Mouse (Mus musculus): ENCODE data around the gene Anxa4. TPM values are rescaled to one million over a fixed set of nuclear protein-coding genes. Genes with fewer than 3 reads are reported as not detected.

Anxa4 gene
- polyA plus RNA-seq, 1 experiment from 2014 or later = 167 TPM

- Histone ChIP-seq H3K27ac (ENCODE audit: low read depth) (peak overlapping the region; percentile 33; the same call in 1 of the 2 replicates), H3K4me3 (ENCODE audit: low read depth, low read length) (peak overlapping the region; percentile 94), H3K36me3 (ENCODE audit: control insufficient read depth, insufficient read depth, low read length) (no peaks in the 10 kb centered on the region), H3K27me3 (replicated peaks; ENCODE audit: control insufficient read depth, insufficient read depth, low read length) (no peaks in the 10 kb centered on the region), H3K9me3 (ENCODE audit: control insufficient read depth, low read length) (no peaks in the 10 kb centered on the region), H3K4me2 (ENCODE audit: low read length) (peak overlapping the region; percentile 94), H3K9ac (ENCODE audit: low read length) (peak overlapping the region; percentile 77), H3K4me1 (replicated peaks; ENCODE audit: control insufficient read depth, insufficient read depth, low read length) (peaks cover 8% of the 10 kb centered on the region)
- under 1% methylated on average over 62 of the region's 62 CpGs for WGBS
- peak; percentile 59 for ATAC-seq (replicated peaks; ENCODE audit: low FRiP score, low TSS enrichment, low read depth)
- DNase-seq (ENCODE audit: low spot score) = peak; percentile 75
These were observed 60.9 kb downstream of the Anxa4 start for GRCm38 (mm10) chr6:86732276-86733173.

- WGBS = 88% methylated on average over 5 of the region's 5 CpGs
- Histone ChIP-seq H3K27ac (ENCODE audit: low read depth) (no peak overlapping the region), H3K4me3 (ENCODE audit: low read depth, low read length) (no peak overlapping the region), H3K9me3 (ENCODE audit: control insufficient read depth, low read length) (no peaks in the 10 kb centered on the region), H3K27me3 (replicated peaks; ENCODE audit: control insufficient read depth, insufficient read depth, low read length) (no peaks in the 10 kb centered on the region), H3K4me2 (ENCODE audit: low read length) (no peak overlapping the region), H3K36me3 (ENCODE audit: control insufficient read depth, insufficient read depth, low read length) (no peaks in the 10 kb centered on the region), H3K4me1 (replicated peaks; ENCODE audit: control insufficient read depth, insufficient read depth, low read length) (peaks cover 8% of the 10 kb centered on the region), H3K9ac (ENCODE audit: low read length) (no peak overlapping the region)
- DNase-seq (ENCODE audit: low spot score) (no peak), ATAC-seq (replicated peaks; ENCODE audit: low FRiP score, low TSS enrichment, low read depth) (no peak)
These were observed 64.7 kb downstream of the Anxa4 start for GRCm38 (mm10) chr6:86728711-86729110.

DNA sequence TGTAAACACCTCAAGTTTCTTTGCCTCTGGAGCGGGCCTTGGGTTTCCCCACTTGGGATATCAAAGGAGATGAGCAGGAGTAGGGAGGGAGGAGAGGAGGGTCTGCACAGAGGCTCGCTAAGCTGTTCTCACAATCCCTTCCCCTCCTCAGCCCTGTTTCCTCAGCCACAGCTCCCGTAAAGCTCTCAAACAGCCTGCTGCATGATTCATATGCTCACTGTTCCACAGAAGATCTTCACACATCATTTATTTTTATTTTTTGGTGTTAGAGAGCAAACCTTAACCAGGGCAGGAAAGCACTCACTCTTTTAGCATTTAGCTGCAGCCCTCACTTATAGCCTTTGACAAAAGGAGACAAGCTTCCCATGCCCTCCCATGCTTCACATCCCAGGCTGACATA, 71.4 kb downstream of the Anxa4 start:
- H3K27ac ChIP-seq (ENCODE audit: low read depth) = no peak overlapping the region
- DNase-seq (ENCODE audit: low spot score) (no peak), ATAC-seq (replicated peaks; ENCODE audit: low FRiP score, low TSS enrichment, low read depth) (no peak)

DNA sequence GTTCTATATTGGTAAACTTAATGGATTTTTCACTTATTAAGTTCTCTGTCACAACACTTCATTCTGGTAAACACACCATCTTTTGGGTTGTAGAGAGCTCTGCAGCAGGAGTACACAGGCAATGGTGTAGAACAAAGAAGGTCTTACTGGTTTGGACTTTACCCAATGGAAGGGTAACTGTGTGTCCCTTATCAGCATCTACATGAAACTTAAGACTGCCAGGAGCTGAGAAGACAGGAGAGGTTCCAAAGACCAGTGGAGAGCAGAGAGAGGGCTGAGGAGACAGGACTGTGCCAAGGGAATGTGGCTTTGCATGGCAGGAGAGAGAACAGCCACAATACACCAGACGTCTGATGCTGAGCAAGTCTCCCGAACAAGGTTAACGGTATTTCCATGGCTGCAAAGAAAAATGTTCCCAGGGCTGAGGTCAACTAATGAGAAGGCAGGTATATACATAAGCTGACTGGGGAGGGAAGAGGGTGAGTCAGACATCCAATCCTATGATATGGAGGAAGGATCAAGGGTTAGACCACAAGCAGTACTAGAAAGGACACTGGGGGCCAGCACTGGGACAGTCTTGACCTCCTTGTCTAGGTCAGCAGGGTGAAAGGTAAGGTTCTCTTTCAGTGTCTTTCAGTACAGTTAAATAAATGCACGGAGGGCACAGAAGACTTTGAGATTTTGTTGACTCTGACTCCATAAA, 85.2 kb downstream of the Anxa4 start:
- no peaks in the 10 kb centered on the region for H3K9me3 ChIP-seq (ENCODE audit: control insufficient read depth, low read length)
- H3K36me3 ChIP-seq (ENCODE audit: control insufficient read depth, insufficient read depth, low read length) = peaks cover 55% of the 10 kb centered on the region
- H3K27ac ChIP-seq (ENCODE audit: low read depth) = no peak overlapping the region
- ATAC-seq (replicated peaks; ENCODE audit: low FRiP score, low TSS enrichment, low read depth) = no peak
- WGBS = 84% methylated on average over 4 of the region's 4 CpGs
- no peak overlapping the region for H3K9ac ChIP-seq (ENCODE audit: low read length)
- no peak for DNase-seq (ENCODE audit: low spot score)
- H3K4me1 ChIP-seq (replicated peaks; ENCODE audit: control insufficient read depth, insufficient read depth, low read length) = no peaks in the 10 kb centered on the region
- H3K27me3 ChIP-seq (replicated peaks; ENCODE audit: control insufficient read depth, insufficient read depth, low read length) = no peaks in the 10 kb centered on the region
- H3K4me2 ChIP-seq (ENCODE audit: low read length) = no peak overlapping the region
- no peak overlapping the region for H3K4me3 ChIP-seq (ENCODE audit: low read depth, low read length)

More for the DNA sequence above, 71.4 kb downstream of the Anxa4 start:
- H3K27me3 ChIP-seq (replicated peaks; ENCODE audit: control insufficient read depth, insufficient read depth, low read length) = no peaks in the 10 kb centered on the region
- H3K9me3 ChIP-seq (ENCODE audit: control insufficient read depth, low read length) = no peaks in the 10 kb centered on the region
- 83% methylated on average over 3 of the region's 3 CpGs for WGBS
- peaks cover 18% of the 10 kb centered on the region; the same call in 1 of the 2 replicates for H3K36me3 ChIP-seq (ENCODE audit: control insufficient read depth, insufficient read depth, low read length)
- no peak overlapping the region for H3K4me2 ChIP-seq (ENCODE audit: low read length)
- no peak overlapping the region for H3K9ac ChIP-seq (ENCODE audit: low read length)
- no peaks in the 10 kb centered on the region for H3K4me1 ChIP-seq (replicated peaks; ENCODE audit: control insufficient read depth, insufficient read depth, low read length)
- no peak overlapping the region for H3K4me3 ChIP-seq (ENCODE audit: low read depth, low read length)

DNA sequence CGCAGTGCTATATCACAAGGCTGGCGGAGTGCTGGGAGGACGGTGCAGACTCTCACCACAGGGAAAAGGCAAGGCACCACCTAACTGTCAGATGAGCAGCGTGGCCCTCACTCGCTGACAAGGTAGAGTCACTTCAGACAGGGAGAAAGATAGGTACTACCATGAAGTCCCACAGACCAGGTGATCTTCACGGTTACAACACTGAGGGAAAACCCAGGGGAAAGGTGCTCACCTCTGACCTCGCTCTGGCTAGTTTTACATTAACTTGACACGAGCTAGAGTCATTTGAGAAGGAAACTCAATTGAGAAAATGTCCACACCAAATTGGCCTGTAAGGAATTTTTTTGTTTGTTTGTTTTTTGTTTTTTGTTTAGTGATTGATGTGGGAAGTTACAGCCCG, 90.8 kb downstream of the Anxa4 start:
- Histone ChIP-seq H3K4me1 (replicated peaks; ENCODE audit: control insufficient read depth, insufficient read depth, low read length) (no peaks in the 10 kb centered on the region), H3K36me3 (ENCODE audit: control insufficient read depth, insufficient read depth, low read length) (peaks cover 84% of the 10 kb centered on the region), H3K4me3 (ENCODE audit: low read depth, low read length) (no peak overlapping the region), H3K27me3 (replicated peaks; ENCODE audit: control insufficient read depth, insufficient read depth, low read length) (no peaks in the 10 kb centered on the region), H3K9me3 (ENCODE audit: control insufficient read depth, low read length) (no peaks in the 10 kb centered on the region), H3K9ac (ENCODE audit: low read length) (no peak overlapping the region), H3K27ac (ENCODE audit: low read depth) (no peak overlapping the region), H3K4me2 (ENCODE audit: low read length) (no peak overlapping the region)
- 88% methylated on average over 9 of the region's 9 CpGs for WGBS
- DNase-seq (ENCODE audit: low spot score) (no peak), ATAC-seq (replicated peaks; ENCODE audit: low FRiP score, low TSS enrichment, low read depth) (no peak)

DNA sequence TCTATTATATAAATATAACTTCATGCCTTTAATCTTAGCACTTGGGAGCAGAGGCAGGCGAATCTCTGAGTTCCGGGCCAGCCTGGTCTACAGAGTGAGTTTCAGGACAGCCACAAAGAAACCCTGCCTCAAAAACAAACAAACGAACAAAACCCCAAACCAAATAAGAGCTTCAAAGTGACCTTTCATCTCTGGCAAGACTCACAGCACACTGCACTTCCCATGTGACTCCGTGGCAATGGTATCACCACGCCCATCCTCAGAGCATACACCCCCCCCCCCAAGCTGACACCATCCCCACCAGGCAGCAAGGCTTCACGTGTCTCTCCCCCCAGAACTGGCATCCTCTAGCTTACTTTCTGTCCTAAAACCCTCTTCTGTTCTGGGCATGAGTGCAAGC, 95.5 kb downstream of the Anxa4 start:
- H3K4me1 ChIP-seq (replicated peaks; ENCODE audit: control insufficient read depth, insufficient read depth, low read length) = no peaks in the 10 kb centered on the region
- peaks cover 70% of the 10 kb centered on the region for H3K36me3 ChIP-seq (ENCODE audit: control insufficient read depth, insufficient read depth, low read length)
- no peaks in the 10 kb centered on the region for H3K9me3 ChIP-seq (ENCODE audit: control insufficient read depth, low read length)
- DNase-seq (ENCODE audit: low spot score) = no peak
- ATAC-seq (replicated peaks; ENCODE audit: low FRiP score, low TSS enrichment, low read depth) = no peak
- no peak overlapping the region for H3K4me3 ChIP-seq (ENCODE audit: low read depth, low read length)
- H3K27ac ChIP-seq (ENCODE audit: low read depth) = no peak overlapping the region
- no peaks in the 10 kb centered on the region for H3K27me3 ChIP-seq (replicated peaks; ENCODE audit: control insufficient read depth, insufficient read depth, low read length)
- H3K4me2 ChIP-seq (ENCODE audit: low read length) = no peak overlapping the region
- H3K9ac ChIP-seq (ENCODE audit: low read length) = no peak overlapping the region
- WGBS = 77% methylated on average over 6 of the region's 6 CpGs

- 82% methylated on average over 10 of the region's 10 CpGs for WGBS
- no peak for ATAC-seq (replicated peaks; ENCODE audit: low FRiP score, low TSS enrichment, low read depth)
- peaks cover 65% of the 10 kb centered on the region for H3K36me3 ChIP-seq (ENCODE audit: control insufficient read depth, insufficient read depth, low read length)
These were observed 97.2 kb downstream of the Anxa4 start for GRCm38 (mm10) chr6:86696213-86696612.

GRCm38 (mm10) chr6:86694465-86694864, 98.9 kb downstream of the Anxa4 start:
- Histone ChIP-seq H3K36me3 (ENCODE audit: control insufficient read depth, insufficient read depth, low read length) (peaks cover 65% of the 10 kb centered on the region), H3K27ac (ENCODE audit: low read depth) (no peak overlapping the region), H3K4me1 (replicated peaks; ENCODE audit: control insufficient read depth, insufficient read depth, low read length) (no peaks in the 10 kb centered on the region), H3K27me3 (replicated peaks; ENCODE audit: control insufficient read depth, insufficient read depth, low read length) (no peaks in the 10 kb centered on the region), H3K4me2 (ENCODE audit: low read length) (no peak overlapping the region), H3K9ac (ENCODE audit: low read length) (no peak overlapping the region), H3K9me3 (ENCODE audit: control insufficient read depth, low read length) (no peaks in the 10 kb centered on the region), H3K4me3 (ENCODE audit: low read depth, low read length) (no peak overlapping the region)
- ATAC-seq (replicated peaks; ENCODE audit: low FRiP score, low TSS enrichment, low read depth) = no peak
- peak; percentile 79 for DNase-seq (ENCODE audit: low spot score)

More at GRCm38 (mm10) chr6:86696213-86696612, 97.2 kb downstream of the Anxa4 start:
- no peak for DNase-seq (ENCODE audit: low spot score)
- Histone ChIP-seq H3K4me2 (ENCODE audit: low read length) (no peak overlapping the region), H3K9me3 (ENCODE audit: control insufficient read depth, low read length) (no peaks in the 10 kb centered on the region), H3K27me3 (replicated peaks; ENCODE audit: control insufficient read depth, insufficient read depth, low read length) (no peaks in the 10 kb centered on the region), H3K4me1 (replicated peaks; ENCODE audit: control insufficient read depth, insufficient read depth, low read length) (no peaks in the 10 kb centered on the region), H3K4me3 (ENCODE audit: low read depth, low read length) (no peak overlapping the region), H3K9ac (ENCODE audit: low read length) (no peak overlapping the region), H3K27ac (ENCODE audit: low read depth) (no peak overlapping the region)

Measured in intestine, embryonic 14.5 days (tissue).